Mouse (Mus musculus) layer of hippocampus, adult 18-20 months (tissue): ENCODE data around the gene H2-M10.4. TPM values are rescaled to one million over a fixed set of nuclear protein-coding genes. Genes with fewer than 3 reads are reported as not detected.

ENCODE experiments used
- DNase-seq, 2 experiments: peaks; one replicate each; pipeline ENCODE4 v3.0.0; 2022; ENCODE audit warnings: low spot score in 2 of 2
- long read RNA-seq: library from polyadenylated mRNA; stranded (forward); transcript quantifications from one replicate; pipeline ENCODE4 v2.0.0, GENCODE M21; 2021
- total RNA-seq, 2 experiments: library from RNA; stranded (reverse); gene quantifications; 2 replicates each; pipeline ENCODE4 v1.2.3; 2021

Gene H2-M10.4
- not detected for total RNA-seq
- long read RNA-seq, result 0 reads

GRCm38 (mm10) chr17:36462234-36462633, at the start of gene H2-M10.4:
Gene H2-M10.4, minus strand, starts transcription at chr17:36462334.
- DNase-seq, result no peak

GRCm38 (mm10) chr17:36503910-36504309, 41.8 kb upstream of the H2-M10.4 start:
- no peak for DNase-seq

GRCm38 (mm10) chr17:36500435-36500834, 38.3 kb upstream of the H2-M10.4 start:
- no peak for DNase-seq

- peak in 1 of 2 experiments; percentile 2 for DNase-seq
Measured at GRCm38 (mm10) chr17:36488181-36488580, 26.0 kb upstream of the H2-M10.4 start.

GRCm38 (mm10) chr17:36486687-36487230, 24.6 kb upstream of the H2-M10.4 start:
- DNase-seq, result peak in 1 of 2 experiments; percentile 11

GRCm38 (mm10) chr17:36483865-36484264, 21.7 kb upstream of the H2-M10.4 start:
- no peak for DNase-seq

GRCm38 (mm10) chr17:36456260-36456659, 5.9 kb downstream of the H2-M10.4 start:
- DNase-seq, result no peak

- no peak for DNase-seq
Measured at GRCm38 (mm10) chr17:36431411-36431810, 30.7 kb downstream of the H2-M10.4 start.

- peak in 1 of 2 experiments; percentile 58 for DNase-seq
Measured at GRCm38 (mm10) chr17:36418091-36418754, 43.9 kb downstream of the H2-M10.4 start.

GRCm38 (mm10) chr17:36417416-36417815, 44.7 kb downstream of the H2-M10.4 start:
- no peak for DNase-seq

GRCm38 (mm10) chr17:36415407-36415806, 46.7 kb downstream of the H2-M10.4 start:
- DNase-seq, result no peak

- DNase-seq, result no peak
Measured at GRCm38 (mm10) chr17:36414361-36414760, 47.8 kb downstream of the H2-M10.4 start.

Other genes with a start within 250 kb of the H2-M10.4 start
- gene Rpp21, start 204.3 kb downstream of the H2-M10.4 start, total RNA-seq, result 10 to 100 TPM; 43.8 to 45.2 TPM
- gene Trim39, start 190.1 kb downstream of the H2-M10.4 start, total RNA-seq, result 10 to 100 TPM; 22.0 to 23.3 TPM
- not detected for gene H2-M10.2, start 175.8 kb downstream of the H2-M10.4 start, total RNA-seq
- gene H2-M10.1, start 136.2 kb downstream of the H2-M10.4 start, total RNA-seq, result not detected
- not detected for gene H2-M10.3, start 93.9 kb downstream of the H2-M10.4 start, total RNA-seq
- not detected for gene H2-M11, start 84.7 kb upstream of the H2-M10.4 start, total RNA-seq
- gene H2-M9, start 180.3 kb upstream of the H2-M10.4 start, total RNA-seq, result not detected
- gene H2-M1, start 209.9 kb upstream of the H2-M10.4 start, total RNA-seq, result not detected